ENCODE assay signal across 25 mouse cellular contexts in genomic region chr10:41586947-41587852, GRCm38 (mm10).
DNase-seq lines count a peak whose midpoint lies in the region; ATAC-seq and TF ChIP-seq lines count a peak whose summit lies in the region.
"Had no signal": no experiment of that assay in that cellular context is flagged by ENCODE, and none has a peak within 500 bp of the region (broad histone marks: within the 10 kb centered on the region; RNA-seq: fewer than 3 reads in every experiment).

No protein-coding gene starts in this region.

- no peak for TF ChIP-seq EP300 in stomach, postnatal 0 days (optimal IDR thresholded peaks at IDR 0.05)

- peak overlapping the region; percentile 28; the same call in 1 of the 2 replicates for H3K4me2 ChIP-seq in intestine, postnatal 0 days (replicated peaks; ENCODE audit: low read depth)
- no peak overlapping the region for H3K4me2 ChIP-seq in stomach, postnatal 0 days (replicated peaks; ENCODE audit: low read depth)
- H3K4me2 ChIP-seq: embryonic facial prominence, embryonic 12.5 days; forebrain, embryonic 13.5 days; heart, embryonic 12.5 days; liver, embryonic 15.5 days; lung, embryonic 15.5 days; midbrain, embryonic 15.5 days; stomach, embryonic 15.5 days had no signal

- H3K9ac ChIP-seq in intestine, postnatal 0 days (ENCODE audit: low read depth, low read length): no peak overlapping the region
- H3K9ac ChIP-seq in stomach, postnatal 0 days (ENCODE audit: low read length): no peak overlapping the region
- H3K9ac ChIP-seq: embryonic facial prominence, embryonic 12.5 days; forebrain, embryonic 13.5 days; heart, embryonic 12.5 days; liver, embryonic 15.5 days; lung, embryonic 15.5 days; midbrain, embryonic 15.5 days; stomach, embryonic 15.5 days had no signal

- intact Hi-C loops in gastrocnemius, adult 2 months (cut with DNase I): no loop called here

- H3K27me3 ChIP-seq in intestine, postnatal 0 days (replicated peaks; ENCODE audit: control insufficient read depth, insufficient read depth, low read length): no peaks in the 10 kb centered on the region
- H3K27me3 ChIP-seq in stomach, postnatal 0 days (ENCODE audit: control insufficient read depth, insufficient read depth, low read length): no peaks in the 10 kb centered on the region
- H3K27me3 ChIP-seq: embryonic facial prominence, embryonic 12.5 days; forebrain, embryonic 13.5 days; heart, embryonic 12.5 days; liver, embryonic 15.5 days; lung, embryonic 15.5 days; midbrain, embryonic 15.5 days; stomach, embryonic 15.5 days had no signal

- no peak for TF ChIP-seq CTCF in intestine, postnatal 0 days (IDR thresholded peaks at IDR 0.05; ENCODE audit: low read depth)
- no peak for TF ChIP-seq CTCF in stomach, postnatal 0 days (IDR thresholded peaks at IDR 0.05; ENCODE audit: low read depth)
- TF ChIP-seq CTCF in gastrocnemius, adult 2 months (IDR thresholded peaks at IDR 0.05): no peak

- 50% methylated on average over 18 of the region's 18 CpGs for WGBS in intestine, postnatal 0 days
- 68% methylated on average over 18 of the region's 18 CpGs for WGBS in stomach, postnatal 0 days

- H3K4me3 ChIP-seq in intestine, postnatal 0 days (ENCODE audit: low read depth, low read length): no peak overlapping the region
- H3K4me3 ChIP-seq in stomach, postnatal 0 days (ENCODE audit: low read depth, low read length): no peak overlapping the region
- no peak overlapping the region for H3K4me3 ChIP-seq in gastrocnemius, adult 2 months
- H3K4me3 ChIP-seq: embryonic facial prominence, embryonic 12.5 days; forebrain, embryonic 13.5 days; heart, embryonic 12.5 days; limb, embryonic 10.5 days; liver, embryonic 15.5 days; lung, embryonic 15.5 days; midbrain, embryonic 15.5 days; stomach, embryonic 15.5 days had no signal

- peak overlapping the region; percentile 65 for H3K27ac ChIP-seq in intestine, postnatal 0 days (ENCODE audit: low read depth, low read length)
- H3K27ac ChIP-seq in stomach, postnatal 0 days (replicated peaks): no peak overlapping the region
- H3K27ac ChIP-seq in gastrocnemius, adult 2 months: no peak overlapping the region
- H3K27ac ChIP-seq: embryonic facial prominence, embryonic 12.5 days; forebrain, embryonic 13.5 days; kidney, postnatal 0 days; limb, embryonic 10.5 days; liver, embryonic 15.5 days; lung, embryonic 15.5 days; midbrain, embryonic 15.5 days; stomach, embryonic 15.5 days had no signal

- H3K4me1 ChIP-seq in intestine, postnatal 0 days (replicated peaks; ENCODE audit: control insufficient read depth, insufficient read depth, low read length): 0 out of 2 replicates have a peak, but pooled peaks cover 2% of the 10 kb centered on the region
- H3K4me1 ChIP-seq in stomach, postnatal 0 days (replicated peaks; ENCODE audit: control insufficient read depth, insufficient read depth): no peaks in the 10 kb centered on the region
- H3K4me1 ChIP-seq: midbrain, embryonic 15.5 days; stomach, embryonic 15.5 days had no signal

- ATAC-seq in intestine, postnatal 0 days: peak; percentile 70
- peak; percentile 50; the same call in 1 of the 2 replicates for ATAC-seq in stomach, postnatal 0 days (ENCODE audit: low FRiP score, low TSS enrichment)
- ATAC-seq in monocyte, adult 5-6 weeks (replicated peaks; ENCODE audit: insufficient number of reproducible peaks, low FRiP score, low TSS enrichment, poor library complexity, severe bottlenecking): no peak
- ATAC-seq: forebrain, embryonic 13.5 days; midbrain, embryonic 15.5 days had no signal

- no peaks in the 10 kb centered on the region for H3K9me3 ChIP-seq in intestine, postnatal 0 days (ENCODE audit: control insufficient read depth)
- no peaks in the 10 kb centered on the region for H3K9me3 ChIP-seq in stomach, postnatal 0 days (ENCODE audit: control insufficient read depth, low read length)
- H3K9me3 ChIP-seq: embryonic facial prominence, embryonic 12.5 days; forebrain, embryonic 13.5 days; heart, embryonic 12.5 days; limb, embryonic 10.5 days; liver, embryonic 15.5 days; lung, embryonic 15.5 days; midbrain, embryonic 15.5 days; stomach, embryonic 15.5 days had no signal

- H3K36me3 ChIP-seq in intestine, postnatal 0 days (ENCODE audit: control insufficient read depth, insufficient read depth): no peaks in the 10 kb centered on the region
- no peaks in the 10 kb centered on the region for H3K36me3 ChIP-seq in stomach, postnatal 0 days (ENCODE audit: control insufficient read depth, insufficient read depth, low read length)
- H3K36me3 ChIP-seq: embryonic facial prominence, embryonic 12.5 days; heart, embryonic 12.5 days; limb, embryonic 10.5 days; liver, embryonic 15.5 days; lung, embryonic 15.5 days; midbrain, embryonic 15.5 days; stomach, embryonic 15.5 days had no signal

- peak; percentile 9 for DNase-seq in layer of hippocampus, adult 9-11 months
- no peak for DNase-seq in layer of hippocampus, postnatal 10 days (ENCODE audit: low spot score in 2 of 2)
- peak; percentile 52 for DNase-seq in NIH3T3 (ENCODE audit: low read depth)
- DNase-seq in stomach, postnatal 0 days (ENCODE audit: low spot score): no peak
- no peak for DNase-seq in gastrocnemius, adult 2 months
- DNase-seq: cerebellum, adult 18-20 months; cerebellum, postnatal 14 days; heart, adult 18-20 months; heart, postnatal 14 days; kidney, adult 2 months; liver; lung, postnatal 36 days; thymus, adult 18-20 months; thymus, postnatal 4 days had no signal

Comparison
In these comparisons a context has a peak if more than half of its experiments do, and no peak if none do; other contexts are left out.
1. DNase-seq: peak in layer of hippocampus, adult 9-11 months (single experiment) and NIH3T3 (single experiment); none in layer of hippocampus, postnatal 10 days (0 of 2), stomach, postnatal 0 days (single experiment) and gastrocnemius, adult 2 months (single experiment).